ENCODE assay signal across 20 mouse cellular contexts in genomic region chr10:83942101-83942500, GRCm38 (mm10).
A peak's percentile ranks its signal among the peaks of the same experiment; 100 is the strongest.
DNase-seq lines count a peak whose midpoint lies in the region; ATAC-seq and TF ChIP-seq lines count a peak whose summit lies in the region.
"Had no signal": no experiment of that assay in that cellular context is flagged by ENCODE, and none has a peak within 500 bp of the region (broad histone marks: within the 10 kb centered on the region; RNA-seq: fewer than 3 reads in every experiment).

No protein-coding gene starts in this region.

- TF ChIP-seq EP300 in stomach, postnatal 0 days (optimal IDR thresholded peaks at IDR 0.05): no peak

- peak; percentile 23 to 30 for DNase-seq in heart, adult 18-20 months
- DNase-seq in embryo, embryonic 10.5 days (ENCODE audit: low spot score): peak; percentile 27
- peak; percentile 19 to 23 for DNase-seq in heart, adult 9 months (ENCODE audit: low spot score in 2 of 2)
- no peak for DNase-seq in stomach, postnatal 0 days (ENCODE audit: low spot score)
- no peak for DNase-seq in left cerebral cortex, adult 11 months (ENCODE audit: low spot score)
- DNase-seq: adrenal gland, adult 2 months; cerebellum, adult 2 months; kidney, adult 9 months; layer of hippocampus, postnatal 36 days; liver, postnatal 0 days; spleen, adult 18-20 months; thymus, postnatal 36 days had no signal

- no peaks in the 10 kb centered on the region for H3K36me3 ChIP-seq in heart, embryonic 12.5 days
- H3K36me3 ChIP-seq in stomach, postnatal 0 days (ENCODE audit: control insufficient read depth, insufficient read depth, low read length): no peaks in the 10 kb centered on the region
- no peaks in the 10 kb centered on the region for H3K36me3 ChIP-seq in intestine, embryonic 16.5 days (ENCODE audit: control insufficient read depth, insufficient read depth, low read length)
- H3K36me3 ChIP-seq: forebrain, embryonic 10.5 days; heart, embryonic 15.5 days; hindbrain, embryonic 12.5 days; midbrain, embryonic 15.5 days had no signal

- no peak overlapping the region for H3K4me3 ChIP-seq in heart, embryonic 12.5 days
- H3K4me3 ChIP-seq in stomach, postnatal 0 days (ENCODE audit: low read depth, low read length): no peak overlapping the region
- no peak overlapping the region for H3K4me3 ChIP-seq in intestine, embryonic 16.5 days (ENCODE audit: low read length)
- H3K4me3 ChIP-seq: forebrain, embryonic 10.5 days; heart, embryonic 15.5 days; hindbrain, embryonic 12.5 days; midbrain, embryonic 15.5 days; myocyte had no signal

- H3K9ac ChIP-seq in heart, embryonic 12.5 days: no peak overlapping the region
- H3K9ac ChIP-seq in stomach, postnatal 0 days (ENCODE audit: low read length): no peak overlapping the region
- H3K9ac ChIP-seq in intestine, embryonic 16.5 days (ENCODE audit: low read depth, low read length): no peak overlapping the region
- H3K9ac ChIP-seq: heart, embryonic 15.5 days; hindbrain, embryonic 12.5 days; liver, postnatal 0 days; midbrain, embryonic 15.5 days had no signal

- no peak for TF ChIP-seq CTCF in stomach, postnatal 0 days (IDR thresholded peaks at IDR 0.05; ENCODE audit: low read depth)

- no peaks in the 10 kb centered on the region for H3K9me3 ChIP-seq in heart, embryonic 12.5 days (replicated peaks)
- H3K9me3 ChIP-seq in stomach, postnatal 0 days (ENCODE audit: control insufficient read depth, low read length): no peaks in the 10 kb centered on the region
- H3K9me3 ChIP-seq in intestine, embryonic 16.5 days (ENCODE audit: control insufficient read depth, low read length): no peaks in the 10 kb centered on the region
- H3K9me3 ChIP-seq: forebrain, embryonic 10.5 days; heart, embryonic 15.5 days; hindbrain, embryonic 12.5 days; megakaryocyte, embryonic 14.5 days; midbrain, embryonic 15.5 days had no signal

- no peak overlapping the region for H3K27ac ChIP-seq in heart, embryonic 12.5 days (ENCODE audit: poor library complexity, severe bottlenecking)
- no peak overlapping the region for H3K27ac ChIP-seq in stomach, postnatal 0 days (replicated peaks)
- H3K27ac ChIP-seq in intestine, embryonic 16.5 days (ENCODE audit: low read length): no peak overlapping the region
- H3K27ac ChIP-seq: forebrain, embryonic 10.5 days; heart, embryonic 15.5 days; hindbrain, embryonic 12.5 days; midbrain, embryonic 15.5 days had no signal

- no peak overlapping the region for H3K4me2 ChIP-seq in heart, embryonic 12.5 days
- H3K4me2 ChIP-seq in stomach, postnatal 0 days (replicated peaks; ENCODE audit: low read depth): no peak overlapping the region
- H3K4me2 ChIP-seq in intestine, embryonic 16.5 days (ENCODE audit: low read depth, low read length): no peak overlapping the region
- H3K4me2 ChIP-seq: heart, embryonic 15.5 days; hindbrain, embryonic 12.5 days; midbrain, embryonic 15.5 days had no signal

- H3K4me1 ChIP-seq in heart, embryonic 12.5 days (replicated peaks): peaks cover 23% of the 10 kb centered on the region
- H3K4me1 ChIP-seq in stomach, postnatal 0 days (replicated peaks; ENCODE audit: control insufficient read depth, insufficient read depth): no peaks in the 10 kb centered on the region
- H3K4me1 ChIP-seq in intestine, embryonic 16.5 days (ENCODE audit: control insufficient read depth, insufficient read depth, low read length): peaks cover 2% of the 10 kb centered on the region; the same call in 1 of the 2 replicates
- H3K4me1 ChIP-seq: hindbrain, embryonic 12.5 days; midbrain, embryonic 15.5 days had no signal

- no peak for ATAC-seq in heart, embryonic 12.5 days (ENCODE audit: insufficient number of reproducible peaks, low FRiP score)
- ATAC-seq in stomach, postnatal 0 days (ENCODE audit: low FRiP score, low TSS enrichment): peak; percentile 47; the same call in 1 of the 2 replicates
- no peak for ATAC-seq in intestine, embryonic 16.5 days
- ATAC-seq: liver, postnatal 0 days; midbrain, embryonic 15.5 days had no signal

- 21% methylated on average over 3 of the region's 3 CpGs for WGBS in heart, embryonic 12.5 days
- 45% methylated on average over 3 of the region's 3 CpGs for WGBS in stomach, postnatal 0 days
- WGBS in intestine, embryonic 16.5 days: 47% methylated on average over 3 of the region's 3 CpGs

- H3K27me3 ChIP-seq in heart, embryonic 12.5 days (replicated peaks): no peaks in the 10 kb centered on the region
- no peaks in the 10 kb centered on the region; the same call in 1 of the 2 replicates for H3K27me3 ChIP-seq in stomach, postnatal 0 days (ENCODE audit: control insufficient read depth, insufficient read depth, low read length)
- no peaks in the 10 kb centered on the region for H3K27me3 ChIP-seq in intestine, embryonic 16.5 days (replicated peaks; ENCODE audit: control insufficient read depth, insufficient read depth, low read length)
- H3K27me3 ChIP-seq: heart, embryonic 15.5 days; hindbrain, embryonic 12.5 days; midbrain, embryonic 15.5 days had no signal

Comparison
In these comparisons a context has a peak if more than half of its experiments do, and no peak if none do; other contexts are left out.
1. DNase-seq: peak in heart, adult 18-20 months (2 of 2), embryo, embryonic 10.5 days (single experiment) and heart, adult 9 months (2 of 2); none in stomach, postnatal 0 days (single experiment) and left cerebral cortex, adult 11 months (single experiment).